Mouse (Mus musculus) heart, embryonic 13.5 days (tissue): ENCODE results near the gene Filip1l. TPM values are rescaled to one million over a fixed set of nuclear protein-coding genes. Genes with fewer than 3 reads are reported as not detected.

ENCODE experiments used
- ATAC-seq: fragments of 200-750 bp; cut with Nextera tagmentation; 2 replicates; pipeline ENCODE4 v1.8.0; 2017; ENCODE audit warnings: moderate TSS enrichment; ENCODE audit not compliant: insufficient number of reproducible peaks, low FRiP score, low TSS enrichment; ENCODE audit errors: extremely low read depth
- H3K27ac ChIP-seq: fragments of 300-500 bp; sonication (generic); replicated peaks from 2 replicates; pipeline ENCODE4 v1.5.1; 2015; ENCODE audit warnings: moderate library complexity, mild to moderate bottlenecking, inconsistent platforms
- H3K27me3 ChIP-seq: fragments of 300-500 bp; sonication (generic); replicated peaks from 2 replicates; pipeline ENCODE4 v1.6.1; 2015; ENCODE audit warnings: mild to moderate bottlenecking, inconsistent platforms
- H3K36me3 ChIP-seq: fragments of 300-500 bp; sonication (generic); 2 replicates; pipeline ENCODE4 v1.6.1; 2015; ENCODE audit warnings: mild to moderate bottlenecking, inconsistent platforms
- H3K4me1 ChIP-seq: fragments of 300-500 bp; sonication (generic); 2 replicates; pipeline ENCODE4 v1.6.1; 2015; ENCODE audit warnings: inconsistent platforms
- H3K4me2 ChIP-seq: fragments of 300-500 bp; sonication (generic); 2 replicates; pipeline ENCODE4 v1.6.1; 2015; ENCODE audit warnings: inconsistent platforms, mild to moderate bottlenecking, moderate library complexity
- H3K4me3 ChIP-seq: fragments of 300-500 bp; sonication (generic); 2 replicates; pipeline ENCODE4 v1.5.1; 2015; ENCODE audit warnings: moderate library complexity, mild to moderate bottlenecking, inconsistent platforms
- H3K9ac ChIP-seq: fragments of 300-500 bp; sonication (generic); 2 replicates; pipeline ENCODE4 v1.6.1; 2015; ENCODE audit warnings: inconsistent platforms, mild to moderate bottlenecking, moderate library complexity
- H3K9me3 ChIP-seq: fragments of 300-500 bp; sonication (generic); 2 replicates; pipeline ENCODE4 v1.6.1; 2016; ENCODE audit warnings: inconsistent platforms
- WGBS: fragments of 180-500 bp; shearing (Covaris S2); methylation state at CpG from one replicate; pipeline ENCODE4 v1.1.7; 2015; ENCODE audit warnings: mixed read lengths; 5-methylcytosine and 5-hydroxymethylcytosine counted together
- polyA plus RNA-seq: library from polyadenylated mRNA; unstranded; fragments of >200 nt; fragmentation: Nextera tagmentation; extraction: Ambion mirVana; gene quantifications from 2 replicates; pipeline ENCODE4 v1.2.1, GENCODE M21; 2015

Gene Filip1l
- polyA plus RNA-seq, 1 experiment from 2014 or later, result 19.3 TPM

DNA sequence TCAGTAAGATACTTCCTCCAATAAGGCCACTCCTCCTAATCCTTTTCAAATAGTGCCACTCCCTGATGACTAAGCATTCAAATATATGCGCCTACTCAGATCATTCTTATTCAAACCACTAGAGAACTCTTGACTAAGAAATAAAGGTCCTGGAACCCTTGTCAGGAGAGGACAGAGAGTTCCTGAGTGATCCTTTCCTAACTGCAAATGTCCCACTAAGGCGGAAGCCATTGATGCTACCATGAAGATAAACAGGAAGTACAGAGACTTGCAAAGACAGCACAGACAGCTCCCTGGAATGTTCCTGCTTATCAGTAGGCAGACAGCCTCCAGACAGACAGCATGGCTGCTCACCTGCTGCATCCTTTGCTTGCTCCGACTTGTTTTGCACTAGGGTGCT lies 190.3 kb downstream of the Filip1l start:
- Histone ChIP-seq H3K9ac (no peak overlapping the region), H3K4me2 (no peak overlapping the region), H3K27ac (no peak overlapping the region), H3K27me3 (no peaks in the 10 kb centered on the region), H3K4me3 (no peak overlapping the region), H3K9me3 (no peaks in the 10 kb centered on the region), H3K36me3 (no peaks in the 10 kb centered on the region), H3K4me1 (peaks cover 13% of the 10 kb centered on the region)
- ATAC-seq, result no peak
- 79% methylated on average over 3 of the region's 3 CpGs for WGBS

GRCm38 (mm10) chr16:57544441-57544840 lies 191.5 kb downstream of the Filip1l start:
- 57% methylated on average over 8 of the region's 8 CpGs for WGBS
- no peak for ATAC-seq
- no peak overlapping the region for H3K4me2 ChIP-seq

GRCm38 (mm10) chr16:57546355-57546754 lies 193.5 kb downstream of the Filip1l start:
- Histone ChIP-seq H3K4me3 (no peak overlapping the region), H3K27ac (no peak overlapping the region), H3K9me3 (no peaks in the 10 kb centered on the region), H3K4me2 (no peak overlapping the region), H3K9ac (no peak overlapping the region), H3K4me1 (peaks cover 24% of the 10 kb centered on the region), H3K27me3 (no peaks in the 10 kb centered on the region), H3K36me3 (no peaks in the 10 kb centered on the region)
- WGBS, result 64% methylated on average over 1 of the region's 1 CpGs
- no peak for ATAC-seq

More at GRCm38 (mm10) chr16:57544441-57544840, 191.5 kb downstream of the Filip1l start:
- Histone ChIP-seq H3K9me3 (no peaks in the 10 kb centered on the region), H3K27ac (no peak overlapping the region; the same call in 1 of the 2 replicates), H3K4me3 (no peak overlapping the region), H3K36me3 (no peaks in the 10 kb centered on the region), H3K9ac (no peak overlapping the region), H3K4me1 (peaks cover 18% of the 10 kb centered on the region), H3K27me3 (no peaks in the 10 kb centered on the region)

- no peak for ATAC-seq
- 50% methylated on average over 2 of the region's 2 CpGs for WGBS
- H3K27ac ChIP-seq, result peak overlapping the region; percentile 92
Observed at GRCm38 (mm10) chr16:57548608-57549007, 195.7 kb downstream of the Filip1l start.

GRCm38 (mm10) chr16:57549061-57550037 lies 196.5 kb downstream of the Filip1l start:
- Histone ChIP-seq H3K9ac (peak overlapping the region; percentile 99), H3K4me3 (peak overlapping the region; percentile 86), H3K27me3 (no peaks in the 10 kb centered on the region), H3K36me3 (peaks cover 20% of the 10 kb centered on the region), H3K27ac (peak overlapping the region; percentile 92), H3K4me1 (peaks cover 54% of the 10 kb centered on the region), H3K9me3 (no peaks in the 10 kb centered on the region), H3K4me2 (peak overlapping the region; percentile 85)
- ATAC-seq, result peak; percentile 87
- WGBS, result under 1% methylated on average over 64 of the region's 64 CpGs

More at GRCm38 (mm10) chr16:57548608-57549007, 195.7 kb downstream of the Filip1l start:
- Histone ChIP-seq H3K4me2 (peak overlapping the region; percentile 85), H3K36me3 (peaks cover 17% of the 10 kb centered on the region), H3K4me3 (peak overlapping the region; percentile 86), H3K4me1 (peaks cover 47% of the 10 kb centered on the region), H3K9me3 (no peaks in the 10 kb centered on the region), H3K27me3 (no peaks in the 10 kb centered on the region), H3K9ac (peak overlapping the region; percentile 99)

- ATAC-seq, result no peak
- 35% methylated on average over 3 of the region's 3 CpGs for WGBS
- H3K36me3 ChIP-seq, result peaks cover 20% of the 10 kb centered on the region
- peak overlapping the region; percentile 85 for H3K4me2 ChIP-seq
- H3K9me3 ChIP-seq, result no peaks in the 10 kb centered on the region
- peaks cover 55% of the 10 kb centered on the region for H3K4me1 ChIP-seq
- H3K4me3 ChIP-seq, result peak overlapping the region; percentile 86
- peak overlapping the region; percentile 99 for H3K9ac ChIP-seq
- no peaks in the 10 kb centered on the region for H3K27me3 ChIP-seq
- H3K27ac ChIP-seq, result peak overlapping the region; percentile 92
Observed at GRCm38 (mm10) chr16:57550088-57550487, 197.2 kb downstream of the Filip1l start.

DNA sequence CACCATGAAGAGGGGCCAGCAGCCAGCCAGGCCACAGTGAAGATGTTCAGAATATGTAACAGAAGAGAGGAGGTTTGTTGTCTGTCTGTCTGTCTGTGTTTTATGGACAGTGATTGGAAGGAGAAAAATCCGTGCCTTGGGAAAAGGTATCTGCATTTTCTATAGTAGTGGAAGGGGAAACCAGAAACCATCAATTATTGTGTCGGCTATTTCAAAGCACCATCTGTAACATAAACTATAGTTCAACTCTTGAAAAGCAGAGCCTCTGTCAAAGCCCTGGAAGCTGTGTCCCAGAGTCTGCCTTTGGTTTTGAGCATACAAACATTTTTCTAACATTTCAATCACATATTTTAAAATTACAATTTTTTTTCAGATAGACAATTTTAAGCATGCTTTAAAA lies 197.9 kb downstream of the Filip1l start:
- Histone ChIP-seq H3K4me3 (peak overlapping the region; percentile 51), H3K36me3 (peaks cover 20% of the 10 kb centered on the region), H3K9me3 (no peaks in the 10 kb centered on the region), H3K27ac (peak overlapping the region; percentile 48; the same call in 1 of the 2 replicates), H3K9ac (peak overlapping the region; percentile 79), H3K4me2 (peak overlapping the region; percentile 85), H3K27me3 (no peaks in the 10 kb centered on the region), H3K4me1 (peaks cover 60% of the 10 kb centered on the region)
- 43% methylated on average over 2 of the region's 2 CpGs for WGBS
- ATAC-seq, result no peak

- H3K4me2 ChIP-seq, result peak overlapping the region; percentile 85
- H3K9ac ChIP-seq, result peak overlapping the region; percentile 79
- H3K27me3 ChIP-seq, result no peaks in the 10 kb centered on the region
- peak overlapping the region; percentile 51 for H3K4me3 ChIP-seq
- no peak for ATAC-seq
- H3K4me1 ChIP-seq, result peaks cover 67% of the 10 kb centered on the region
- 66% methylated on average over 2 of the region's 2 CpGs for WGBS
- H3K36me3 ChIP-seq, result peaks cover 20% of the 10 kb centered on the region
- no peaks in the 10 kb centered on the region for H3K9me3 ChIP-seq
- peak overlapping the region; percentile 17; the same call in 1 of the 2 replicates for H3K27ac ChIP-seq
Observed at GRCm38 (mm10) chr16:57551617-57552016, 198.7 kb downstream of the Filip1l start.

GRCm38 (mm10) chr16:57552709-57553108 lies 199.8 kb downstream of the Filip1l start:
- no peaks in the 10 kb centered on the region for H3K9me3 ChIP-seq
- no peak overlapping the region for H3K4me3 ChIP-seq
- H3K36me3 ChIP-seq, result peaks cover 20% of the 10 kb centered on the region
- ATAC-seq, result no peak
- H3K9ac ChIP-seq, result no peak overlapping the region
- H3K27ac ChIP-seq, result peak overlapping the region; percentile 17; the same call in 1 of the 2 replicates
- no peaks in the 10 kb centered on the region for H3K27me3 ChIP-seq
- H3K4me2 ChIP-seq, result peak overlapping the region; percentile 85
- H3K4me1 ChIP-seq, result peaks cover 67% of the 10 kb centered on the region
- WGBS, result 76% methylated on average over 5 of the region's 5 CpGs

DNA sequence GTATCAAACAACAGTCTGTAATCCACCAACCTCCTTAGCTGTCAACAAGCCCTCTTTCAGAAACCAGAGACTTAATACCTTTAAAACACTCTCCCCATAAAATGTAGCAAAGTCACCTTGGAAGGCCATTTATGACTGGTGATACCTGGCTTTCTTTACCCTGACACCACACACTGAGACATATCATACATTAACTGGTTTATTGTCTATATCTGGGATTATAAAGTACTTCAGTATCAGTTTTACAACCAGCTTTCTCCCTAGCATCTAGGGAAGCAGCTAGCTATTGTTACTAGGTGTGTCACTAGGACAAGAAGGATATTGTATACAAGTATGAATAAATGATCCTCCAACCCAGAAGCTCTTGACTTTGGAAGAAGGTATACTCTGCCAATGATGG lies 200.3 kb downstream of the Filip1l start:
- Histone ChIP-seq H3K4me1 (peaks cover 62% of the 10 kb centered on the region), H3K9ac (no peak overlapping the region), H3K27me3 (no peaks in the 10 kb centered on the region), H3K4me2 (peak overlapping the region; percentile 85; the same call in 1 of the 2 replicates), H3K4me3 (no peak overlapping the region), H3K36me3 (peaks cover 20% of the 10 kb centered on the region), H3K9me3 (no peaks in the 10 kb centered on the region), H3K27ac (0 out of 2 replicates have a peak overlapping the region, but pooled peaks have one; percentile 17)
- ATAC-seq, result no peak

DNA sequence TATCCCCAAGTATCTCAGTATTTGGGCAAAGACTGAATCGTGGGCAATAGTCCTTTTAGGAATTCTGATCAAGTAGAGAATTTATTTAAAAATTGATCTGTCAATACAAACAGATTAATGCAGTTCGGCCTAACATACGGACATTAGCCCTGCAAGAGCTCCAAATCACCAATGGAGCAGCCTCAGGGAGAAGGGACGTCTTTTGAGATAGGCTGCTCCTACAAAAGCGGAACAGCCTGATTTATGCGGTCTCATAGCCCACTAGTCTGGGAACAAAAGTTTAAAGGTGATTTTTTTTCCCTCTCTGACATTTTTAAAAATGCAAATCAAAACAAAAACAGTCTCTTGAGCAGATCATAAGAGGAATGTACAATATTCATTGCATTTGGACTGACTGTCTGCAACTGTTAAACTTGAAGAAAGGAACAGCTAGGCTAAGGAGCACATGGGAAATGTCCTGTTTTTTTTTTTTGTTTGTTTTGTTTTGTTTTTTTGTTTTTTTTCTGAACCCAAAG lies 202.1 kb downstream of the Filip1l start:
- no peak for ATAC-seq
- no peak overlapping the region for H3K9ac ChIP-seq
- no peaks in the 10 kb centered on the region for H3K27me3 ChIP-seq
- H3K27ac ChIP-seq, result no peak overlapping the region
- peaks cover 24% of the 10 kb centered on the region for H3K36me3 ChIP-seq
- H3K4me2 ChIP-seq, result no peak overlapping the region
- H3K9me3 ChIP-seq, result no peaks in the 10 kb centered on the region
- WGBS, result 80% methylated on average over 6 of the region's 6 CpGs
- no peak overlapping the region for H3K4me3 ChIP-seq
- H3K4me1 ChIP-seq, result peaks cover 59% of the 10 kb centered on the region
